Mouse (Mus musculus) spleen, postnatal 14 days (tissue): ENCODE data around the gene Trhr2.

Source experiments
- DNase-seq, 2 experiments: peaks; one replicate each; pipeline ENCODE4 v3.0.0; 2021 to 2022; ENCODE audit warnings: low spot score in 2 of 2

Gene Trhr2

GRCm38 (mm10) chr8:122355642-122356606 is 4.6 kb downstream of the Trhr2 start:
- no peak for DNase-seq

- DNase-seq: no peak
Measured at GRCm38 (mm10) chr8:122354157-122354556, 6.4 kb downstream of the Trhr2 start.

GRCm38 (mm10) chr8:122350309-122351089 is 10.0 kb downstream of the Trhr2 start:
- DNase-seq: no peak

GRCm38 (mm10) chr8:122349357-122350297 is 10.9 kb downstream of the Trhr2 start:
- DNase-seq: no peak

- no peak for DNase-seq
Measured at GRCm38 (mm10) chr8:122347811-122348552, 12.6 kb downstream of the Trhr2 start.

GRCm38 (mm10) chr8:122345181-122346095 is 15.1 kb downstream of the Trhr2 start:
- no peak for DNase-seq

- DNase-seq: no peak
Measured at GRCm38 (mm10) chr8:122344219-122344618, 16.3 kb downstream of the Trhr2 start.

GRCm38 (mm10) chr8:122343758-122344157 is 16.8 kb downstream of the Trhr2 start:
- no peak for DNase-seq

GRCm38 (mm10) chr8:122343341-122343740 is 17.2 kb downstream of the Trhr2 start:
- no peak for DNase-seq

- DNase-seq: no peak
Measured at GRCm38 (mm10) chr8:122342806-122343209, 17.7 kb downstream of the Trhr2 start.

- DNase-seq: no peak
Measured at GRCm38 (mm10) chr8:122342362-122342761, 18.2 kb downstream of the Trhr2 start.

GRCm38 (mm10) chr8:122341790-122342189 is 18.8 kb downstream of the Trhr2 start:
- DNase-seq: no peak

- DNase-seq: no peak
Measured at GRCm38 (mm10) chr8:122340761-122341160, 19.8 kb downstream of the Trhr2 start.

- no peak for DNase-seq
Measured at GRCm38 (mm10) chr8:122338852-122339251, 21.7 kb downstream of the Trhr2 start.

GRCm38 (mm10) chr8:122336251-122336910 is 24.2 kb downstream of the Trhr2 start:
- DNase-seq: no peak

GRCm38 (mm10) chr8:122335638-122336250 is 24.8 kb downstream of the Trhr2 start:
- DNase-seq: no peak

- DNase-seq: no peak
Measured at GRCm38 (mm10) chr8:122334791-122335490, 25.6 kb downstream of the Trhr2 start.

- DNase-seq: no peak
Measured at GRCm38 (mm10) chr8:122333531-122333930, 27.0 kb downstream of the Trhr2 start.
